Mouse (Mus musculus) hematopoietic multipotent progenitor cell, adult 10-12 weeks (in vitro differentiated cells): ENCODE data around the gene Tra2b. TPM values are rescaled to one million over a fixed set of nuclear protein-coding genes. Genes with fewer than 3 reads are reported as not detected.

Source experiments
- polyA plus RNA-seq: library from polyadenylated mRNA; stranded (reverse); fragments of >175 nt; gene quantifications from 2 replicates; pipeline ENCODE4 v1.2.3, GENCODE M21; 2012; ENCODE audit warnings: low replicate concordance

The Tra2b gene
- 36.3 and 36.8 TPM in 2 replicates for polyA plus RNA-seq

DNA sequence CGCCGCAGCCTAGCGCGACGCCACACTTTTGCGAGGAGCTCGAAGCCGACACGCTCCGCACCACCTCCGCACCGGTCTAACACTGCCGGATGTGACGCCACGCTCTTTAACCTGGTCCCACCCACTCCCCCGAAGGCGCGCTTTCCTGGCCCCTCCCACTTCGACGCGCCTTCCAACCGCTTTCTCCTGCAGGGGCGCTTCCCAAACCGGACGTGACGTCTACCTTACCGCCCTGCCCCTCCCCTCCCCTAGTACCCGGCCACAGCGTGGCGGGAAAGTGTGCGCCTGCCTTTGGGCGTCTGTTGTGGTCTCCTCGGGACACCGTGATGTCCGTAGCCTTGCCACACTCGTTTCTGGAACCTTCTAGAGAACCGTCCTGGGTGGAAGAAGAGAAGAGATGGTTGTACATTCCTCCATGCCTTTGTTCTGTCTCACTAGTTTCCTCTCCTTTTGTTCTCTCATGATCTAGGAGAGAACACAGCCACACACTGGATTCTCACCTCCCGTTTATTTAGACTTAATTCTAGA, at the start of gene Tra2b:
Gene Tra2b (minus strand): TSS at position 157 of the 528 bp plus-strand sequence.

Other genes starting within 250 kb of the Tra2b start
- gene Igf2bp2, start 102.7 kb downstream of the Tra2b start, polyA plus RNA-seq, result 0.53 and 0.76 TPM in 2 replicates
- gene Etv5, start 173.7 kb upstream of the Tra2b start, polyA plus RNA-seq, result 40.7 and 42.1 TPM in 2 replicates